Mouse (Mus musculus) adrenal gland (tissue): ENCODE measurements around the gene Hoxa1.

Experiments used
- intact Hi-C: fragments of 180-260 bp; cut with DNase I; formaldehyde crosslinking; loops from one replicate; pipeline ENCODE4 v1.15.1; 2025

The Hoxa1 gene

DNA sequence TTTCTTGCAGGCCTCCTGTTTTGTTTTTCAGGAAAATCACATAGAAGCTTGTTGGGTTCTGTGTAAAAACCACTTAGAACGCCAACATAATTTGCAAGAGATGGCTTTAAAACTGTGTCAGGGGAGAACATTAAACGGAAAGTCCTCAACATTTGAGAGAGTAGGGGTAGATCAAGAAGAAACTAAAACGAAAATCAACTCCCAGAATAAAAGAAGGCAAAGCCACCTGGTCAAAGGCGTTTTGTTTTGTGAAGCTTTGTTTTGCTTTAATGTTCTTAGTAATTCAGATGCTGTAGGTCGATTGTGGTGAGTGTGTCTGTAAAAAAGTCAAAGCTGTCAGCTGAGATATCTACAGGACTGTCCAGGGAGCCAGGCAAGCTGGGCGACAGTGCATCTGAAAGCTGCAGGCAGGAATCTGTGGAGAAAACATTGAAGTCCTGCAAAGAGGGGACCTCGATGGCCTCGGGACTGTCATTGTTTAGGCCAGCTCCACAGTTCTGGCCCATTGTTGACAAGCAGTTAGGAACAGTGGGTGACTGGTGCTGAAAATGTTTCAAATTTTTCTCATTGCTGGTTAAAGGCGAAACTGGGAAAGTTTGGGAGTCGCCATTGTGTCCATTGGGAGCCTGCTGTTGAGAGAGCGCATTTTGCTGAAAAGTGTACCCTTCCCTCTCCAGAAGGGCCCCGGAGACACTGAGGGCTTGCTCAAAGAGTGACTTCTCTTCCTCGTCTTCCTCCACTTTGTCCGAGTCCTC, 4.7 kb upstream of the Hoxa1 start:
- intact Hi-C loops: loop anchor here (5.0 kb wide), 2 partner anchors 40 to 155 kb away; partner anchors contain the start of gene Hoxa5

DNA sequence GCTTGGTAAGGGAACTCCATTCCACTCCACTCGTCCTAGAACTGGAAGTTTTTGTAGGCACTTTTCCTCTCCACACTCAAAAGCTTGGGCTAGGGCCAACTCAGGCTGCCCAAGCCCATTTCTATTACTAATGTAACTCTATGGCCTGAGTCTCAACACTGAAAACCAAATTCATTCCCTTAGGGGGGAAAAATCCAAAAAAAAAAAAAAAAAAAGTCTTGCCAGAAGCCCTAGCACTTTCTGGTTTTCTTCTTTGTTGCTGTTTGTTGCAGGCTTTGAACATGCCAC, 3.9 kb upstream of the Hoxa1 start:
- intact Hi-C loops: loop anchor here (5.0 kb wide), 2 partner anchors 40 to 155 kb away; partner anchors contain the start of gene Hoxa5

DNA sequence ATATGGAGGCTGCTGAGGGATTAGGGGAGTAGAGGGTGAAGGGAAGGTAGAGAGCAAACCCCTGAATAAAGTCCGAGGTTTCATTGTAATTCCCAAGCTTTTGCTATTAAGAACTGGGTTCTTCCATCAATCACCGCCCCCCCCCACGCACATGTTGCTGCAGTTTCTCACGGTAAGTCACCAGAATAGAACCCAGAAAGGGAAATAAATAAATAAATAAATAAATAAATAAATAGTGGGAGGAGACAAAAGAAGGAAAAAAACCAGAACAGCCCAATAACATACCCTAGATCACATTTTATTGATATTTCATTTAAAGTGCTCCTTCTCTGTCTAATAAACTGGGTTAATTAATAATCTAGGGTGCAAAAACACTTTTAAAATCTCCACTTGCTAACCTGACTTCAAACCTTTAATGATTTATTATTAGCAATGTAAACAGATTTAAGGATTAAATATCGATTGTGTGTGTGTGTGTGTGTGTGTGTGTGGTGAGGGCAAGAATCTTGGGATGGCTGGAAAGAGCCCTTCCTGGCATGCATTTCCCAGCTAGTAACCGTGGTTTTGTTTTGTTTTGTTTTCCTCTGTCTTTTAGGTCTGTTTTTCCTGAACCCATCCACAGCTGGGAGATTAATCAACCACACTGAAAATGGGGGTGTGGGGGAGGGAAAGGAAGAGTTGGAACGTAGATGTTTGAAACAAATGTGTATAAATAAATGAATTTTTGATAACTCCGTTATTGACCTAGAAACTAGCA, 3.4 kb upstream of the Hoxa1 start:
- intact Hi-C loops: loop anchor here (5.0 kb wide), 2 partner anchors 41 to 154 kb away; partner anchors contain the start of gene Hoxa5

DNA sequence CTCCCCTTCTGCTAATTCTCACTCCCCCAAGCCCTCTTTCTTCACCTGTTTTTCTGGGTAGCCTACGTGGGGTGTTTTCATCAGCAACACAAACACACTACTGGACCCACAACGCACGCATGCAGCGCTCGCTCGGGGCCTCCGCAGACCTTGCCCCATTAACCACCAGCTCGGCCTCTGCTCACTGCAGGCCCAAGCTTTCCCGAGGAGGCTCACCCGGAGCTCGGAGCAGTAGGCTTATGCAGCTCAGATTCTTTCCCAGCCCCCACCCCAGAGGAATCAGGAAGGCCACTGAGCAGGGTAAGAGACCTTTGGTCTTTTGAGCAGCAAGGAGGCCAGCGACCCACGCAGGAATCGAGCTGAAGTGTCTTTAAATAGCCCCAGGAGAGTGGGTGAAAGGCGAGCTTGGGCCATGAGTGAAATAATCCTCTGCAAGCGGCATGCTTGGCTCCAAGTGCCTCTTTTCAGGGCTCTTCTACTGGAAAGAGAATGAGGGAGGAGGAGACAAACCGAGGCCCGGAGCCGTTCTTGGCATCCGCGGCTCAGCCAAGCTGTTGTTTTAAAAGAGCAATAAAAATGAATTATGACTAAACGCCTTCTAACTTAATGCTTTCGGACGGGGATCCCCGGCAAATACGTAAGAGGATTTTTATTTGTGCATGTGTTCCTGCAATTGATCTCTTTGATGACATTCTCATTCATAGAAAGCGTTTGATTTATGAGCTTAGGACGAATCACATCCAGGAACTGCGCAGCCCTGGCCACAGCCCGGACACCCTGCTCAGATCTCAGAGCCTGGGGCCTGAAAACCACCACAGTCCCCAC, 2.6 kb upstream of the Hoxa1 start:
- intact Hi-C loops: loop anchor here (5.0 kb wide), 2 partner anchors 42 to 153 kb away; partner anchors contain the start of gene Hoxa5

DNA sequence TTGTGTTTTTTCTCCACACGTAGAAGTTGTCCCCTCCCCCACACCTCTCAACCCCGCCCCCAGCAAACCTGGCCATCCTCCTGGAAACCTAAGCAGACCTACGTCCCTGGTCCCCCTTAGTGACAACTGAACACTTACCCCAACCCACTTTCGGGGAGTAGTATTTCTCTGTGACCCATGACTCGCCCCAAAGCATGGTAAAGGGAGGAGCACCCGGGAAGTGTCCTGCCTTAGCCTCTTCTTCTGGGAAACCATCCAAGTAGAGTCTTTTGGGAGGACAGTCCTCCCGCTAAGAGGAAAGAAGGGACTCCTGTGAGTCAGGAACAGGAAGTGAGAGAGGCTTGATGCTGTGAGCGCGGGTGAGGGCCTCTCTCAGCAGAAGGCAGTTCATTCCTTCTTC, 1.9 kb upstream of the Hoxa1 start:
- intact Hi-C loops: loop anchor here (5.0 kb wide), 2 partner anchors 42 to 153 kb away; partner anchors contain the start of gene Hoxa5

DNA sequence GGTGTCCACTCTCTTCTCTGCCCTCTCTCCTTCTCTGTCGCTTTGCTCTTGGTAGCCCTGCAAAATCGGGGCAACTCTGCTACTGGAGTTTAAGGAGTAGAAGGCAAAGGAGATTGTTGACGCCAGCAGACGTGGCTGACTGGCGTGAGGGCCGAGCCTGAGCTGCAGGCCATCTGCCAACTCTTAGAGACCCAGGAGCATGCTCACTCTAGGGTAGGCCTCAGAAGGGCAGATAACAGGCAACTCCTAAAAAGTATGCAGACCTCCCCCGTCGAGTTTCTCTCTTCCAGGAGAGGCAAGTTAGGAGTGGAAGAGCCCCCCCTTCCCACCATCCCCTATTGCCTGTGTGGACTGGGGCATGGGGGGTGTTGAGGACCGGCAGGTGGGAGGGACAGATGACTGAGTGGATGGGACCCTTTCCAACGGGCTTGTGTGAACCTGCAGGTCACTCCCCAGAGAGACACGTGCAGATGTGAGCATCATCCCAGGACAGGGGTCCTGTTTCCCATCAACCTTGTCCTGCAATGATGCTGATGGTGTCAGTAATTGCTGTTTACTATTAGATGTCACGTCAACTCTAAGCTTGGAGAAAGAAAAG, 1.1 kb upstream of the Hoxa1 start:
- intact Hi-C loops: no loop called here

DNA sequence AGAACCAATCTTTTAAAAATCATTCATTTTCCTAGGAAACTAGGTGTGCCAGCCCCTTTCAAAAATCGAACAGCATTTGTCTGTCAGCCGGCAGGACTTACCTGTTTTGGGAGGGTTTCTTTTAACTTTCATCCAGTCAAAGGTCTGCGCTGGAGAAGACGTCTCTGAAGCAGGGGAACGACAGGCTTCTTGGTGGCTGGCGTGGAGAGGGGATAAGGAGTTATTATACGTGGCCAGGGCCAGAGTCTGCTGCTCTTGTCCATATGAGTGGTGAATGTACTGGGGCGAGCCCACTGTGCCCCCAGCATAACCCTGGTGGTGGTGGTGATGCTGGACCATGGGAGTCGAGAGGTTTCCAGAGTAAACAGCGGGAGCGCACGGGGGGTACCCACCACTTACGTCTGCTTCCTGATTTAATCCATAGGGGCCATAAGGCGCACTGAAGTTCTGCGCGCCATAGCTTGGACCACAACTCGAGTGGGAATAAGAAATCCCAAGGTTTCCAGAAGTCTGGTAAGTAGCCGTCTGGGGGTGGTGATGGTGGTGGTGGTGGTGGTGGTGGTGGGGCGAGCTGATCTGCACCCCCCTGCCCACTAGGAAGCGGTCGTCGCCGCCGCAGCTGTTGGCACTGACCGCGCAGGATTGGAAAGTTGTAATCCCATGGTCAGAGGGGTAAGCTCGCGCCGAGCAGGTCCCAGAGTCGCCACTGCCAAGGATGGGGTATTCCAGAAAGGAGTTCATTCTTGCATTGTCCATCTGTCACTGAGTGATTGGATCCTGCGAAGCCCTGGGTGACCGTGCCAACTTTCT, 446 bp downstream of the Hoxa1 start:
- intact Hi-C loops: no loop called here

DNA sequence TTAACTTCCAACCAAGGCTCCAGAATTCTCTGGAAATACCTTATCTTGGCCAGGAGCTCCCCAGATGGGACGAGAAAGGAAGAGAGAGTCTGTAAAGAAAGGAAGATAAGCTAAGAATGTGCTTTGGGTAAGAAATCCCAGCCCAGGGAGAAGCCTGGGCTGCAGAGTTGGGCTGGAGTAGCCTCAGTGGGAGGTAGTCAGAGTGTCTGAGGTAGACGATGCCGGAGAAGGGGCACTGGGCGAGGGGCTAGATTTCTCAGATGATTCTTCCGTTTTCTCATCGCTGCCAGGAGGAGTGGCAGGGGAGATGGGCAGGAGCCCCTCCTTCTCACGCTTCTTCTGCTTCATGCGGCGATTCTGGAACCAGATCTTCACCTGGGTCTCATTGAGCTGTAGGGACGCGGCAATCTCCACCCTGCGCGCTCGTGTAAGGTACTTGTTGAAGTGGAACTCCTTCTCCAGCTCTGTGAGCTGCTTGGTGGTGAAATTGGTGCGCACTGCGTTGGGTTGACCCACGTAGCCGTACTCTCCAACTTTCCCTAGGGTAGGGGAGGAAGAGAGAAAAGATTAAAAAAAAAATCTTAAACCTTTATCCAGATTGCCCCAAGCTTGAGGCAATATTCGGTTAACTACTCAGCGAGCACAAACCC, 1.4 kb downstream of the Hoxa1 start:
- intact Hi-C loops: no loop called here

DNA sequence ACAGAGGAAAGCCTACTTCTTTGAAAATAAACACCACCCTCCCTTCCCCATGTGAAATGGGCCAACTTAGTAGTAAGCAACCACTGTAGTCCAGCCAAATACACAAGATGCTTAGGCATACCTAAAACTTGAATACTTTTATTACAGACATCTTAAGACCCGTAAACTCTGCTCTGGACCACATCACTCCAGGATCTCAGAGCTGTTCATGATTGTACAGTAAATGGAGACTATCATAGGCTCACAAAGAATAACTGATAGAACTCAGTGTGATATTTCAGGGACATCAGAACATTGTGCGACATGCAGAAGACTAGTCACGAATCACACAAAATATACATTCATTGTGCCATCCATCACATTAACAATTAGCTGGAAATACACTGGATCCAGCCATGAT, 2.6 kb downstream of the Hoxa1 start:
- intact Hi-C loops: no loop called here

DNA sequence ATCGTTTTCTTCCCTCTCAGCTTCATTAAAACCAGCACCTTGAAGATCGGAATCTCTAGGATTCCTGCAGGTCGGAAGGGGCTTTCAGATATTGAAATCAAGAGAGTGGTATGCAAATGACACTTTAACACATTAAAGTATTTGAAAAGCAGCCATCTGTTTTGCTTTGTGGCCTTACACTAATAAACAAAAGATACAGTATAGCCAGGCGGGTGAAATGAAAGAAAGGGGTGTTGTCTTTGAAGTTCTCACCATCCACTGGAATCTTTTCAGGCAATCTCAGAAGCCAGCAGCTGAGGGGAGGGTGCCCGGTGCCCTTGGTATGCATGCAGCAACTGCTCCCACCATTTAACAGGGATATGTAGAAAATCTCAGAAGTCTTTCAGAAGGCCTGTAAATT, 4.1 kb downstream of the Hoxa1 start:
- intact Hi-C loops: no loop called here

DNA sequence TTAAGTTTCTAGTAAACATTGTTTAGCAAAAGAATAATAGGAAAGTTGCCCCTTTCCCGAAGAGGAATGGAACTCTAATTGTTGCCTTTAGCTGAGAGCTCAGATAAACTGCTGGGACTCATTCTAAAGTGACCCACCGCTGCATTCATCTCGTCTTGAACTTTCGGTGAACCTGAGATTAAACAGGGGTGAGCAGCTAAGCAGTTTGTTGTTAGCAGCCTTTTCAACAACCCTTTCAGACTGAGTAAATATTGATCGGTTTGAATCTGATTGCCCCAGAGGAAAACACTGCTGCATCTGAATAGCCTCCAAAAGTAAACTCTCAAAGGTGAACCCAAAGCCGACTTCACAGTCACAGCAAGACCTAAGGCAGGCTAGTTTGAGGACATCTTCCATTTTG, 4.8 kb downstream of the Hoxa1 start:
- intact Hi-C loops: no loop called here

DNA sequence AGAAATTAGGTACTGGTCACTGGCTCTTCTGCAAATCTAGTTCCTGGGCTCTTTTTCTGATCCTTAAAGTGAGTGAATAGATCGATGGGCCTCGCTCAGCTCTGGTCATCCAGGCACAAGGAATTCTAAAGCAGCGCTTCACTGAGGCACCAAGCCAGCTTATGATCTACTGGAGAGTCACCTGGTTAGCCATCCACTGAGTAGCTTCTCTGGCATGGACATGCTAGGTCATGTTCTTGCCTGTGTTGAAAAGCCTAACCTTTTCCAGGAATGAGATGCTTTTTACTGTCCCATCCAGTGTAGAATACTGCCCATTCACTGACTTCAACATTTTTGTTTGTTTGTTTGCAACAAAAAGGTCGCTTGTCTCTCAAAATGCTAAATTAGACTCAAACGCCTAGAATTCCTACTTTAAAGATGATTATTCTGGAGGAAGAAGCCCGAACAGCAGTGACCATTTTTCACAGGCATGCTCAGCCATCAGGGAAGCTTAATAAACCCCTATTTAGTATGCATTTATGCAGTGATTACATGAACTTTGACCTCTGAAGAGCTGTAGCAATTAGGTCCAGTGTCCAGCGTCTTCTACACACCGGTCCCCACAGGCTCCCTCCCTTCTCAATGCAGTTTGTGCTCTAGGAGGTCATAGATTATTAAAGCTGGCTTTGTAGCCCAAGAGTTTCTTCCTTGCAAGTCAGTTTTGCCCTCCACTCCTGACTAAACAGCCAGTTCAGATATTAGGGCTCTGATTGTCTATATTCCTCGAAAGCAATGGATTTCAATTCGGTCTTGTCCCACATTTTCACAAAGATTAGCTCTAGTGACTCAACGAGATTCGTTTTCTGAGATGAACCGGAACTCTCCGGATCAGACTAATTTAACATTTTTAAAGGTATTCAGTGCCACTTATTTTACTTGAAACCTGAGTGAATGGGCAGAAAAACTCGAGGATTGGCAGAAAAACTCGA, 5.6 kb downstream of the Hoxa1 start:
- intact Hi-C loops: no loop called here

DNA sequence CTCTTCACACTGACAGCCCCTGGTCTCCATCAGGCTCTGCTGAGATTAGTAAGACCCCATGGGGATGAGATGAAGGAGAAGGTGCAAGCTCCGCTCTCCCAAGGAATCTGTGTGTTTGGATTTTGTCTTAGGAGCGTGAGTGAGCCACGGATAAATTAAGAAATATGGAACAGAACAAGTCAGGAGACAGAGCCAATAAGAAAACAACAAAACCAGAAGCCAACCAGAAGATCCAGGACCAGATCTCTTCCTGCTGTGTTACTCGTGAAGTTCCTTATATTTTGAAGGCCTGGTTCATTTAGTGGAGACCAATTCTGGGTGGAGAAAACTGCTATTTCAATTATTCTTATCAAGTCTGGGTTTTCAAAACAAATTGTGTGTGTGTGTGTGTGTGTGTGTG, 6.5 kb downstream of the Hoxa1 start:
- intact Hi-C loops: no loop called here

DNA sequence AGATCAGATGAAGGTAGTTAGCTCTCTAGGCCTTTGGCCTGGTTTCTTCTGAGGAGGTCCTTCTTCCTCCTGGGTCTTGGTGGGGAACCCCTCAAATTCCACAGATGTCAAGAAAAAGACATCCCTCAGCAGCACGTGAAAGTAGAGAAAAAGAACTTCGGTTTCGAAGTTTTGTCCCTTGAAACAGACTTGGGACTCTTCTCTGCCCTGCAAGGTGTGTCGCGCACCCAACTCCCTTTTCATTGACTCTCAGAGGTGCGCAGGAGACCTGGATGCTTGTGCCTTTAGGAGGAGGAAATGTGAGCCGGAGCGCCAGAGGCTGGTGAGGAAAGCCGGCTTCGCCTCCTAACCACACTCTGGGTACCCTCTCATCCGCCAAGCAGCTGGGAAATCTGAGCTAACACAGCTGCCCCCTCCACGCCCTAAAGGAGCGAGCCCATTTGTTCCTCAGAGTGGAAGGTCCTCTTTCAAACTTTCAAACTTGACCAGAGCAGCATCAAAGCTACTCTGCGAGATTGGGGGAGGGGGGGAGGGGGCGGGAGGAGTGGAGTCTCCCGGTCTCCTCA, 7.6 kb downstream of the Hoxa1 start:
- intact Hi-C loops: no loop called here

DNA sequence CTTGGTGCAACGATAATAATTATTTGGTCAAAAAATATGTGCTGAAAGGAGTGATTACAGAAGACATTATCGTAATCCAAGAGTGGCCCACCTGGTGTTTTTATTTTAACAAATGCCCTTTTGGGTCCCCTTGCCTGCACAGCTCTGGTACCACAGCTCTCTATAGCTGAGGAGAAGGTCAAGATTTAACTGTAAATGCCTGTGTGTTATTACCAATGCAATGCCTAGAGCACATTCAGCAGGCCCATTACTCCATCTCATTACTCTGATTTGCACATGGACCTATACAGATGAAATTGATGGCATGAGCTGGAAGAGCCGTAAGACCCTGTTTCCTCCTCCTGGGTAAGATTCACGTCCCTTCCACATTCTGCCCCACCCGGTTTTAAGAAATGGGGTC, 19.0 kb downstream of the Hoxa1 start:
- intact Hi-C loops: no loop called here

DNA sequence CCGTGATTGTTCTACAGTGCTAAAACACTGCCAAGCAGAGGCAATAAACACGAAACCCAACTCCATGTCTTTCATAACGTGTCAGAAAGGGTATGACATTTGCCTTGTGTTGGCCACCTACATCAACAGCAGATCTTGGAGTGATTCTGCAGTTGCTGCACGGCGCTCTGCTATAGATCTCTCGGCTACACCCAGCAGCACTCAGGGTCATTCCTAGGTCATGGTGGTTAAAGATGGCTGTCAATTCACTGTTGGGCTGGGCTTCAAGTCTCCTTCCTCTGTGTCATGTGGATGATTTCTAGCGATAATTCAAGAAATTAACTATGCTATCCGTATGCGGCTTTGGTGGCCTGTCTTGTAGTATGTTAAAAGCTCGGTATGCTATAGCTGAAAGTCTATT, 19.5 kb downstream of the Hoxa1 start:
- intact Hi-C loops: no loop called here

DNA sequence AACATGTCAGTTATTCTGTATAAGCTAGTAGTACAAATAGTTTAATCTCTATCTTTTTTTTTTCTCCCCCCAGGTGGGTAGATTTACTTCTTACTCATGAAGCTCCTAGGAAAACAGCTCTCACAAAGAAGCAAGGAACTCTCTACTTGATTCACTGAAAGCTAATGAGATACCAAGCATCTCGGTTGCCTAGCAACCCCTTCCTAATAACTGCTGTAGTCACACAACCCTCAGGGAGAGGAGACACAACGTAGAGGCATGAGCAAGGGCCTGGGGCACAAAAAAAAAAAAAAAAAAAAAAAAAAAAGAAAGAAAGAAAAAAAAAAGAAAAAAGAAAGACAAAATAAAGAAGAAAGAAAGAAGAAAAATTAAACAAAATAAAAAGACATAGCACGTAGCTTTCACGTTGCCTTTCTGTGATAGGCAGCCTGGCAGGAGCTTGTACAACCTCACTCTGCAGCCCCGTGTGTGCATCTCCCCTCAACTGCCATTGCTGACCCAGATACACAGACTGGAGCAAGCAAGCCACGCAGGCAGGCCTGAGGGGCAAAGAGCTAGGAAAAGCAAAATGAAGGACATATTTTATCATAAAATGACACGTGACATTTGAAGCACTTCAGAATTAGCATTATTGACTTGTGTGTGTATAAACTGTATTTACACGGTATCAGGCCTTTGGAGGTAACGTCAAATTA, 20.1 kb downstream of the Hoxa1 start:
- intact Hi-C loops: no loop called here

DNA sequence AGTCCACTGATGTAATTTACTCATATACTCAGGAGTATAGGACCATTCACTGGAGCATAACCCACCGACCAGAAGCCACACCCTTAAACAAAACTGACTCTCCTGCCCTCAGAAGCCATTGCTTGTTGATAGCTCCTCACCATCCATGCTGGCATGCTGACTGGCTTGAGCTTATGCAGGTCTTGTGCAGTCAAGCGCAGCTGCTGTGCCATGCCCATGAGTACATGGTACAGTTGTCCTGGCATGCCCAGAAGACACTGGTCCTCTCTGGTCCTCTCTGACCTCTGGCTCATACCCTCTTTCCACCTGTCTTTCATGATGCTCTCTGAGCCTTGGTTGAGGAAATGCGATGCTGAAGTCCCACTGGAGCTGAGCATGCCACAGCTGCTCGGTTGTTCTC, 34.4 kb downstream of the Hoxa1 start:
- intact Hi-C loops: no loop called here
